Mouse (Mus musculus): ENCODE data around the gene Cd300ld5.

DNA sequence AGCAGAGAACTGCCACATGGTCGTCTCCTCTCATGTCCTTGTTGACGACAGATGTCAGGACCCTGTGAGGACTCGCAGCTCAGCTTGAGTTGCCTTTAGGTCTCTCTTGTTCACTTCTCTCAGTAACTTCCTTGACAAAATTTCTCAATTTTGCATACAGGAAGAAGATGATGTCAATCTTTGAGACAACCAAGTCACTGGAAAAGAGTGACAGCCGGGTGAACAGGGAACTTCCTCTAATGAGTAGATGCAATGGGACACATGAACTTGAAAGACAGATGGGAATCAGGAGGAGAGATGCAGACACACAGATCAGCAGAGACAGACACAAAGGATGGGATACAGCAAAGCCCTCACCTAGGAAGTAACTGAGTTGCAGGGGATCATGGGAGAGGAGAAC is 47.8 kb downstream of the Cd300ld5 start, which contains the start of gene Cd300ld:
- TF ChIP-seq GATA1 (IDR thresholded peaks at IDR 0.05; ENCODE audit: low read length) (no peak), TAL1 (IDR thresholded peaks at IDR 0.05; ENCODE audit: low read length) (no peak)
